Mouse (Mus musculus): ENCODE measurements around the gene 1700015F17Rik. TPM values are rescaled to one million over a fixed set of nuclear protein-coding genes. Genes with fewer than 3 reads are reported as not detected.

Gene 1700015F17Rik
- not detected for polyA plus RNA-seq (2014; fragmentation: Illumina TruSeq; extraction: RNeasy Lipid Tissue Mini Kit (QIAGEN cat#74804); ENCODE audit: low read depth, low replicate concordance)

GRCm38 (mm10) chr5:5479043-5479442, at the start of gene 1700015F17Rik:
Gene 1700015F17Rik, minus strand, starts transcription at chr5:5479143.

GRCm38 (mm10) chr5:5514196-5515076, 35.5 kb upstream of the 1700015F17Rik start, which contains the start of gene Cldn12:
Gene Cldn12, minus strand, starts transcription at chr5:5514958.

GRCm38 (mm10) chr5:5419992-5420455, 58.9 kb downstream of the 1700015F17Rik start, which contains the start of gene Cdk14:
Gene Cdk14, minus strand, starts transcription at chr5:5420312.

Other genes with a start within 250 kb of the 1700015F17Rik start
- 4.1 TPM for gene Cdk14, start 58.8 kb downstream of the 1700015F17Rik start, polyA plus RNA-seq (2014; fragmentation: Illumina TruSeq; extraction: RNeasy Lipid Tissue Mini Kit (QIAGEN cat#74804); ENCODE audit: low read depth, low replicate concordance)
- 21.3 TPM for gene Cldn12, start 35.8 kb upstream of the 1700015F17Rik start, polyA plus RNA-seq (2014; fragmentation: Illumina TruSeq; extraction: RNeasy Lipid Tissue Mini Kit (QIAGEN cat#74804); ENCODE audit: low read depth, low replicate concordance)
- gene Gtpbp10, start 80.4 kb upstream of the 1700015F17Rik start, polyA plus RNA-seq (2014; fragmentation: Illumina TruSeq; extraction: RNeasy Lipid Tissue Mini Kit (QIAGEN cat#74804); ENCODE audit: low read depth, low replicate concordance) = 17.2 TPM
- gene Gm8773, start 94.7 kb upstream of the 1700015F17Rik start, polyA plus RNA-seq (2014; fragmentation: Illumina TruSeq; extraction: RNeasy Lipid Tissue Mini Kit (QIAGEN cat#74804); ENCODE audit: low read depth, low replicate concordance) = not detected
- gene Cfap69, start 185.1 kb upstream of the 1700015F17Rik start, polyA plus RNA-seq (2014; fragmentation: Illumina TruSeq; extraction: RNeasy Lipid Tissue Mini Kit (QIAGEN cat#74804); ENCODE audit: low read depth, low replicate concordance) = 1.1 TPM
- 0.71 TPM for gene Steap2, start 215.4 kb upstream of the 1700015F17Rik start, polyA plus RNA-seq (2014; fragmentation: Illumina TruSeq; extraction: RNeasy Lipid Tissue Mini Kit (QIAGEN cat#74804); ENCODE audit: low read depth, low replicate concordance)

Measured in heart, adult 10 weeks (tissue).